Mouse (Mus musculus) heart, postnatal 25 days (tissue): Measurements from ENCODE around the gene Serpine3. TPM values are rescaled to one million over a fixed set of nuclear protein-coding genes. Genes with fewer than 3 reads are reported as not detected.
"Not testable (repeated sequence)": the region's sequence is repeated elsewhere in the genome, so short reads cannot be mapped to it uniquely, and the experiment has no call there.

ENCODE experiments used
- DNase-seq: peaks from one replicate; pipeline ENCODE4 v3.0.0; 2022; ENCODE audit warnings: low spot score
- intact Hi-C: fragments of 180-260 bp; cut with DNase I; formaldehyde crosslinking; loops from one replicate; pipeline ENCODE4 v1.15.1; 2025
- total RNA-seq, 2 experiments: library from RNA; stranded (reverse); gene quantifications; 2 replicates each; pipeline ENCODE4 v1.2.3; 2021

The Serpine3 gene
- not detected for total RNA-seq

DNA sequence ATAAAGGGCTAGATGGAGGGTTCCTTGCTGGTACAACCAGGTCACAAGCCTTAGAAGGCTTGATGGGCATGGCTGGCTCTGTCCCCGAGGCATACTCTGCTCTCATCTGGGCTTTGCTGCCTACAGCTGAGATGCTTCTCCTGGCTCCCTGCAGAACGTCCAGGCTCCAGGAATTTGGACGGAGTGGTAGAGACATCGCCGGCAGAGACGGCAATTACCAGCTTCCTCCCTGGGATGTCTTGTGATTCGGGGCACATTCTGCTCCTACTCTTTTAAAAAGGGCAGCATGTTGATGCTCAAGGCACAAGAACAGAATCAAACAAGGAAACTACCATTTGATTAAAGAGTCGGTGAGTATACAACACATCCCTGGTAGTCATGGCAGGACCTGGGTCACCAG is at the start of gene Serpine3:
Serpine3 (plus strand) TSS at position 301 of the 400 bp plus-strand sequence.
- intact Hi-C loops: no loop called here
- no peak for DNase-seq

DNA sequence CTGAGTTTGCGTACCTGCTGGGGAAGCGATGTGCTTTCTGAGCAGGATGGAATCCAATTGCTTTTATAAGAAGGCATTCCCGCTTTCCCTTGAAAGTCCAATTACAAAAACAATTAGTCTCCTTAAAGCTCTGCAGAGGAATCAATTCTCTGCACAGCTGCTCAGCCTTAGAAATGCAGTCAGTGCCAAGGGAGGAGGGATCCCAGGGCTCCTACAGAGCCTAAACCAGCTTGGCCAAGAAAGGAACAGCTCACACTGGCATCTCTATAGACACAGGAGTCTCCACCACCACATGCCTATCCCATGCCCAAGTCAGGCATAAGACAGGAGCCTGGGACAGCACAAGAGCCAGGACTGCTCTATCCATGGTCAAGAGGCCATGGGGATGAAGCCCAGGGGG is 41.1 kb upstream of the Serpine3 start:
- intact Hi-C loops: no loop called here
- no peak for DNase-seq

DNA sequence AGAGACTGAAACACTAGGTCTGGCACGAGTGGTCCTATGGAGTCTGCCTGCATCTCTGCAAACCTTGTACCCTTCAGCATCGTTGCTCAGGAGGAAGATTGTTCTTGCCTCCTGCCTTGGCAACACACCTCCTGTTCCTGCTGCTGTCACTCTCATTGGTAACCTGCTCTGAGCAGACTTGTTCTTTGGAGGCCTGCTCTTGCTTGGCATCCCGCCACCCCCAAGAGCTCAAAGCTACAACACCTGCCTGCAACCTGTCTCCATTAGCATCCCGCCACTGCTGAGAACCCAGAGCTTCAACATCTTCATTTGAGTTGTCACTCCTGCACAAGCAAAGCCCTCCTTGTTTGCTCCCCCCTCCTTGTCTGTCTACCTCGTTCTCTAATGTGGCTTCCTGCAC is 35.5 kb upstream of the Serpine3 start:
- intact Hi-C loops: no loop called here
- no peak for DNase-seq

DNA sequence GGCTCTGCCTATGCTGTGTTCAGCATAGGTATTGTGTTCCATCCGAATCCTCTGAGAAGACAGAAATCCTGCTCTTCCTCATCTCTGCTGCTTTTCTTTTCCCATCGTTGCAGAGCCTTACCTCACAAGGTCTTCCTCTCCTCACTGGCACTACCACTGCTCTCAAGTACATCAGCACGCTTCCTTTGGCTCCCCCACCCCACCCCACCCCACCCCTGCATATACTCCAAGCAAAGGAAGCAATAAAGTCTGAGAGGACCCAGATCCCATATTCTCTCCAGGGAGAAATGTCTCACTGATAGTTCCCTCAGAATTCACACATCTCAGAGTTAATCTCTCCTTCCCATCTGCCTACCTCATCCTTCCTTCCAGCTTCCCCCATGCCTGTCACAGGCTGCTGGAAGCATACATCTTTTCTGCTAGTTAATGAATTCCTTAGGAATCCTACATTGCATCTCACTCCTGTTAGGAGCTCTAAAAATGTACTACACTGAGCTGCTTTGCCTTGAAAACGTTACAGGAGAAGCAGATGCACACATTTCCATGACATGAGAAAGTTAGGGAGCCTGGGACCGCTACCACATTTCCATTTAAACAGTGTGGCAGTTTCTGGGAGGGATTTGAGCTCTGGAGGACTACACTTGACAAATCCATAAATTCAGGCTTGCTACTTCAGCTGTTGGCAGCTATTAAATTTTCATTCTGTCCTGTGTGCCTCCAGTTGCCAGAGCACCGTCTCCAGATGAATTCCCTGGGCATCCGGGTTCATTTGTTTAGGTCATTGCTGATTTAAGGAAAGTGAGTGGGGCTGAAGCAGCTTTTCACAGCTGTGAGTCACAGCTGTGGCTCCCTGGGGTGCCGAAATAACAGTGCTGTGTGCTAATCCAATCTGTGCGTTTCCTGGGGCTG is 25.8 kb upstream of the Serpine3 start:
- DNase-seq: no peak
- intact Hi-C loops: no loop called here

DNA sequence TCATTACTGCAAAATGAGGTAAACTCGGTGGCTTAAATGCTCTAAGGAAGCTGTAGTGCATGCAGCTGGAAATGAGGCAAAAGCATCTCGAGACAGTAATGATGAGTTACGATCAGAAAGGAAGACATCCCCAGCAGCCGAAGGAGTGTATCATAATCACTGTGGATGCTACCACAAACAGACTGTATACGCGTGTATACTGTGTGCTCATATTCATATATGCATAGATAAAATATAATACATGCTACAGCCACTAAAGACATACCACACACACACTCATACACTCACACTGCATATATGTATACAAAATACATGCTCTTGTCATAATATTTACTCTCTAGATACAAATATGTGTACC is 25.1 kb upstream of the Serpine3 start:
- no peak for DNase-seq
- intact Hi-C loops: no loop called here

DNA sequence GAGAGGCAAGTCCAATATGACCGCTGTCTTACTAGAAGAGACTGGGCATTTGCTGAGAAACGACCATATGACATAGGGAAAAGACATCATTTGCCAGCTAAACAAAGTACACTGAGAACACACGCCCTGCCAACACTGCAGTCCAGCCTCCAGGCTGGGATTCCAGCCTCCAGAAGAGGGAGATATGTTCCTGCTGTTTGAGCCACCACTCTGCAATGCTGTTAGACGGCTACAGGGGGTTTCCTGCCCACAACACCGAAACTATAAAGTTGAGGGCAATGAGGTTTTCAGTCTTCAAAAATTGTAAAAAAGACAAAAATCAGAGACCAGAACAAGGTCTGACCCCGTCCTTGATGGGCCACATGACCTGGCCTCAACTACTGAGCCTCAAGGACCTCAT is 24.4 kb upstream of the Serpine3 start:
- peak; percentile 4 for DNase-seq
- intact Hi-C loops: no loop called here

DNA sequence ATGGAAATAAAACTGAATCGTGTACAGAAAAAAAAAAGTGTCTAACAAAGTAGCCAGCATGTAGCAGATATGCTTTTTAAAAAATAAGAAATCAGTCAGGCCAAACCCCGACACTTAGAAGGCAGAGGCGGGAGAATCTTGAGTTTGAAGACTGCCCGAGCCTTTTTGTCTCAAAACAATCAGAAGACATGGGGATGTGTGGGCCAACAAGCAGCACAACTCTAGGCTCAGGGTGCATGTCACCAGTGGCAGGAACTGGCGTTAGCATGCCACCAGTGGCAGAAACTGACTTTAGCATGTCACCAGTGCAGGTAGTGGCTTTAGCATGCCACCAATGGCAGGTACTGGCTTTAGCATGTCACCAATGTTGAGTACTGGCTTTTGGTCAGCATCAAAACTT is 23.9 kb upstream of the Serpine3 start:
- intact Hi-C loops: no loop called here
- DNase-seq: no peak

DNA sequence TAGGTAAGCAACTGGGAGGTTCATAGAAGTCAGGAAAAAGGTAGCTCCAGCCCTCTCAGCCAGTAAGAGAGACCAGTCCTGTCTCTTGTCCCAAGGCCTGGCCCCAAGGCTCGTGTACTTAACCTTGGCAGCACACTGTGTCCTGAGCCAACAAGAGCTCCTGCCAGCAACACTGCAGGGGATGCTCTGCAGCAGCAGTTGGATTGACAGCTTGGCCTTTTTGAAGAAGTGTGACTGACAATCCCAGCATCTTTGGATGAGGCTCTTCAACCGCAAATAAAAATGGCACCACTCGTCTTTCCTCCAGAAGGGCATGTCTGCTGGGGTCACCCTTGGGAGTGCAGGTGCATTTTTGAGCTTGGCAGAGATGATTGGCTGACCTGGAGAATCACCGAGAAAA is 23.1 kb upstream of the Serpine3 start:
- no peak for DNase-seq
- intact Hi-C loops: no loop called here

DNA sequence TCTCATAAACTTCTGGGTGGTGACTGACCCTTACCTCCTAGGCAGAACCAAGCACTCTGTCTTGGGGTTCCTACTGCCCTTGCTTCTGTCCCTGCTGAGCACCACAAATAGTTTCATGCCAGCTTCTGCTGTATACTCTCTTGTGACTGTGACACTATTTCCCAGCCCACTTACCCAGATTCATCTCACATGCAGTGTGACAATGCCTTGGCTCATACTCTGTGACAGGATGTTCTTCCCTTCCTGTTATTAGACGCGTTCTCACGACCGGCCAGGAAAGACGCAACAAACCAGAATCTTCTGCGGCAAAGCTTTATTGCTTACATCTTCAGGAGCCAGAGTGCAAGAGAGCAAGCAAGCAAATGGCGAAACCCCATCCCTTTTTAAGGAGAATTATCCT is 21.1 kb upstream of the Serpine3 start:
- intact Hi-C loops: not testable (repeated sequence)

DNA sequence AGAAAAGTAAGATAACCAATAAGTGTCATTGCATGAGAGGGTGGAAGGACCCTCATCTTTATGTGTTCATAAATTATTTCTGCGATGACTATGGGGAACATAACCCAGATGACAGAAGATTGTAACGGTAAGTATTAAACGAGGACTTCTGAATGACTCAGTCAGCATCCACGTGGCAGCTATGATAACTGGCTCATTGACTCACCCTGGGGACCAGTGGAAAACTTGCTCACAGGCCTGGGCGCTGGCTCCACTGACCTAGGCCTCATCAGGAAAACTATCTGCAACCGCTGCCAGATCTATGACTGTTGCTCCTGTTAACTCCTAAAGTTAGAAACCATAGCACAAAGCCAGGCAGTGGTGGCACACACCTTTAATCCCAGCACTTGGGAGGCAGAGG is 15.1 kb upstream of the Serpine3 start:
- intact Hi-C loops: no loop called here
- no peak for DNase-seq

More for the DNA sequence above, 21.1 kb upstream of the Serpine3 start:
- DNase-seq: not testable (repeated sequence)

DNA sequence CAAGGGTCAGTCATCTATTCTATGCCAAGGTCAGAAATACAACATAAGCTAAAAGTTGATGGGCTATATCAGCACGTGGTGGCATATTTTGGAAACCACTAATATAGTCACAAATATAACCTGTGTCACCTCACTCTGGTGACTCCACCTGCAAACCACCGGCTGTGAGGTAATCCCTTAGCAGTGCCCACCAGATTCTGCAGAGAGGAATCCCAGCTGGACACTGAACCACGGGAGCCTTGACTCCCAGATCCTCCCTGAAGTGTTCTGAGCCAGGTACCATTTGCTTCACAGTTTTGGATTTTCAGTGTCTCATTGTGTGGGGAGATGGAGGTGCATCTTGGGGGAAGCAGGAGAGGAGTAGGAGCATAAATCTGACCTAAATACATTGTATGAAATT is 13.1 kb upstream of the Serpine3 start:
- intact Hi-C loops: no loop called here
- DNase-seq: no peak

DNA sequence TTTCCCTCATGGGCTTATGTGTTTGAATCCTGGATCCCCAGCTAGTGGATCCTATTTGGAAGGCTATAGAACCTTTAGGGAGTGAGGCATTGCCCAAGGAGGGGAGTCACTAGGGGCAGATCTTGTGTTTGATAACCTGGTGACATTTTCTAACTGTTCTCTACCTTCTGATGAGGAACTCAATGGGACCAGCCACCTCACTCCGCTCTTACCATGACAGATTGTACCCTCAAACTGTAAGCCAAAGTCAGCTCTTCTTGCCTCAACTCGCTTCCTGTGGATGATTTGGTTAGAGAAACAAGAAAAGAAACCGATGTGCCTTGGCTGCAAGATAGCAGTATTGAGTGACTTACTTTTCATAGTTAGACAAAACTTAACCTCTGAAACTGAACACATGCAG is 11.7 kb upstream of the Serpine3 start:
- intact Hi-C loops: no loop called here
- DNase-seq: no peak

DNA sequence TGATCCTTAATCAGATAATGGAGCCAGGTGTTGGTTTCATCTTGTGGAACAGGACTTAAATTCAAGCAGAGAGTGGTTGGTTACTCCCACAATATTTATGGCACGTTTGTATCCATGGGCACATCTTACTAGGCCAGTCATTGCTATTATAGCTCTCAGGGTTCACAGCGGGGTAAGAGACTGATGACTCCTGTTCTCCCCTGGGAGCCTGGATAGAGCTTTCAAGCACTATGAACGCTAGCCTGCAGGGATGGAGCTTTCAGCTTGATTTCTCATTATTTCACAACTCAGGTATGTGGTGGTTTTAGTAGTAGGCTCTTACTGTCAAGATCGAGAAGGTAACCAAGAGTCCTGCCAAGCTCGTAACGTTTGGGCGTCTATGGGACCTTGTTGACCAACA is 7.5 kb upstream of the Serpine3 start:
- no peak for DNase-seq
- intact Hi-C loops: no loop called here

DNA sequence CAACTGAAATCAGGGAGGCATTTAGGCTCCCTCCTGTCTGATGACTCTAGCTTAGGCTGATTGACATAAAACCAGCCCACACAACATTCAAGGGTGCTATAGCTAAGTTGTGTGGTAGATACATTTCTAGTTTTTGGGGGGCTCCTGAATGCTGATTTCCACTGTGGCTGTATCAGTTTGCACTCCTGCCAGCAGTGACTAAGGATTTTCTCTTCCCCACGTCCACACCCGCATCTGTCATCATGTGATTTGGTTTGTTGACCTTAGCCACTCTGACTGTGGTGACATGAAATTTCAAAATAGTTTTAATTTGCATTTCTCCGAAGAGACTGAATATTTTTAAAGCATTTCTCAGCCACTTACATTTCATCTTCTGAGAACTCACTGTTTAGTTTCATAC is 6.0 kb upstream of the Serpine3 start:
- intact Hi-C loops: no loop called here

DNA sequence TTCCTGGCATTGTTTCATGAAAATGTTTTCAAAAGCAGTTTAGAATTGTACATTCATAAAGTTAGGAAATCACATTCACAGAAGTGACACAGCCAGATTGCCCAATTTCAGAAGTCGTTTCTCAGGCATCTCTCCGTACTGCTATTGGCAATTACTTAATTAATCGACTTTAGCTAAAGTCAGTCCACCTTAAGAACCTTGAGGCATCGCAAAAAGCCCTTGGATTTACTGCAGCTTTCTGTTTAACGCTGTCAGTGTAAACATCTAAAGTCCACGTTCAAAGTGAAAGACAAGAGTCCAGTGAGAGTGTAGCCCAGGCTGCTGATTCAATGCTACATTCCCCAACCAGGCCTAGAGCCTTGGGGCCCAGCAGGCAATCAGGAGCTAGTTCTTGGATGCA is 1.1 kb upstream of the Serpine3 start:
- intact Hi-C loops: no loop called here

More for the DNA sequence above, 6.0 kb upstream of the Serpine3 start:
- no peak for DNase-seq

DNA sequence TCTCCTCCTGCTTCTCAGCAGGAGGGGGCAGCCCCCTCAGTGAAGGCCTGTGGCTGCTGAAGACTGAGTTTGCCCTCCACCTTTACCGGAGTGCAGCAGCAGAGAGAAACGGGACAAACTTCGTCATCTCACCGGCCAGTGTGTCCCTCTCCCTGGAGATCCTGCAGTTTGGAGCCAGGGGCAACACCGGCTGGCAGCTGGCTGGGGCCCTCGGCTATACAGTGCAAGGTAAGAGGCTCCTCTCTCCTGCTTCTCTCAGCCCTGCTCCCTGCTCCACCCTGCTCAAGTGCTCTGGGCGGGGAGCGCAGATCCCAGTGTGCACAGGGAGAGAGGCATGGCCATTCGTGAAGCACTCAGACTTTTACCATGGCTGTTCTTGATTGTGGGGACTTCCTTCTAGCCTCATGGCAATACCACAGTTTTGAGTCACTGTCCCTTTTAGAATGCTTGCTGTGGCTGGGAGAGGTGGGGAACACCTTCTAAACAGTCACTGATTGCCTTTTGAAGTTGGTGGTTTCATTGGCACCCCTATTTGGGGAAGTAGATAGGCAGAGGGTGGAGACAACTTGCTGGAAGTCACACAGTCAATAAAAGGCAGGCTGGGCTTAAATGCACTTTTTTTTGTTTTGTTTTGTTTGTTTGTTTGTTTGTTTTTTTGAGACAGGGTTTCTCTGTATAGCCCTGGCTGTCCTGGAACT is 1.7 kb downstream of the Serpine3 start:
- DNase-seq: no peak
- intact Hi-C loops: no loop called here

More for the DNA sequence above, 1.1 kb upstream of the Serpine3 start:
- no peak for DNase-seq

DNA sequence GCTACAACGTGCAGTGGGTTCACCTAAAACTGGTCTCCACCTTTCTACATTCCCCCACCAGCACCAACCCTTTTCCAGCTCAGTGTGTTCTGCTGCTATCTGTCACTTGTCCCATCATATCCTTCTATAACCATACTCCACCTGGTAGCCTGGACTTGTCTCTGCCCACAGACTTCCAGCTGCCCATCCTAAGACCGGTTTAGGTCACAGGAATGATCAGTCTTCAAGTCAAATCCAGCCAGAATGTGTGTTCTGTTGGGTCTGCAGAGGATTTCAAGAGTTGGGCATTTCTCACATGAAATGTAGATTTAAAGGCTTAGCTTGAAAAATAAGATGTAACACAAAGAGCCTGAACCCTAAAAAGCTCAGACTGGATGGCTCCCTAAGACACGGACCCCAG is 10.2 kb downstream of the Serpine3 start:
- intact Hi-C loops: no loop called here
- no peak for DNase-seq

DNA sequence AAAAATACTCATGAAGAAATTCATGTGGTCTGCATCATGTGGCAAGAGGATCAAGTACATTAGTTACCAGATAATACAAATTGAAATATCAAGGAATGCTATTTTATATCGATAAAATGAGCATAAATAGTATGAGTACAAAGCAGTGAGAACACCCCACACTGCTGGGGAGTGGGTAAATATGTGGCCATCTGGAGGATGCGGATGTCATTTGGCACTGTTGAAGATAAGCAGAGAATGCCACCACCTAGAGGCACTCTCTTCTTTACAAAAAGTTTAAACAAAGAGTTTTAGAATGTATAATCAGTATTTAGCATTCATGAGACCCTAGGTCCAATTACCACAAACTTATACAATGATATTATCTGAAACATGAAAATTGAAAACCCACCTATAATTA is 54.7 kb downstream of the Serpine3 start:
- DNase-seq: no peak
- intact Hi-C loops: no loop called here

DNA sequence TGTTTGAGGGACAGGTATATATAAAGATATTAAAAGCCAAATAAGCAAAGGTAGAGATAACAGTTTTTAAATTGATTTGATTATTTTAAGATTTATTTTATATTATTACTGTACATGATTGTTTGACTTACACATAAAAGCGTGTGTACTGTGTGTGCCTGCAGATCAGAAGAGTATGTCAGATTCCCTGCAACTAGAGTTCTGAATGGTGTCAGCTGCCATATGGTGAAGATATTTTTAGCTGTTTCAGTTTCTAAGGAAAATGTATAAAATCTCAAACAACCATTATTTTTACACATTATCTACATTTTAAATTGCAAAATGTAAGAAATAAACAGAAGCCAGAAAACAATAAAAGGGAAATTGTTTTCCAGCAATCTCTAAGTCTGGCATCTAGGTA is 58.2 kb downstream of the Serpine3 start:
- no peak for DNase-seq
- intact Hi-C loops: no loop called here

DNA sequence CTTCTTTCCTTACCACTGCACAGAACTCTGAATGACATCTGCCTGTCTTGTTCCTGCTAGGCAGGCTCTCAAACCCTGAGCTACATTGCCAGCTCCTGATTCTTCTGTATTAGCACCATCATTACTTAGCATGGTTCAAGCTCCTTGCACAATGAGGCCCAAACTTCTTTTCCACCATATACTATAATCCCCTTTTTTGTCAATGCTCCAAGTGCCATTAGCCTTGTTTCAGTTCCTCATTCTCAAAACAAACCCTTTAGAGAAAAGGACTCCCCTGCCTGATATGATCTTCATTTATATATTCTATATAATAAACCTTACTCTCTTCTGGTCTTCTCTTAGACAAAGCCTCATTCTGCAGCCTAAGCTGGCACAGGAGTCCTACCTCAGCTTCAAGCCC is 61.1 kb downstream of the Serpine3 start:
- intact Hi-C loops: no loop called here
- no peak for DNase-seq

DNA sequence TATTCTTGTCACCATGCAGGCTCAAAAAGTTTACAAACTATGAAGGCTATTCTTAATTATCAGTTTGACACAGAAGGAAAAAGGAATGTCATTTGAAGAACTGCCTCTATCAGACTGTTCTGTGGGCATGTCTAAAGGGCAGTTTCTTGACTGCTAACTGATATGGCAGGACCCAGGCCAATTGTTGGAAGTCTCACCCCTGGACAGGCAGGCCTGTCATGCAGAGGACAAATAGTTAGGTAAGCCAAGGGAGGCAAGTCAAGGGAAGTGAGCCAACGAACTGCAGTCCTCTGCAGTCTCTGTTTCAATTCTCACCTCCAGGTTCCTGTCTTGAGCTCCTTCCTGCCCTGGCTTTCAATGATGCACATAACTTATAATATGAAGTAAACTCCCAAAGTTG is 68.4 kb downstream of the Serpine3 start:
- intact Hi-C loops: no loop called here
- no peak for DNase-seq

DNA sequence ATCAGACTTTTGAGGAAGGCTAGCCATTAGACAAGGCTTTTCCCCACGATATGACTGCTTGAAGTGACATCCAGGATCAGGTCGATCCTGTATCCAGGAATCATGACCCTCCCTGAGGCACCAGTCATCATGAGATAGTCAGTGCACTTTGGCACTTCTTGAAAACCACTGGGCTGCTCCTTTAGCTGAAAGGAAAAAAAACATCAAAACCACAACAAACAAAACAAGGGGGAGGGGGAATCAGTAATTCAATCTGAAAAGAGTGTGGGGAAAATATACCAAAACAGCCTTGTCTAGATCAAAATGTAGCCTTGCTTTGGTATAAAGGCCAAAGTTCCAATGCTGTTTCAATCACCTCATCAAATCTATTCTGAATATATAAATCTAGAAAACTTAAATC is 70.2 kb downstream of the Serpine3 start:
- intact Hi-C loops: no loop called here
- DNase-seq: no peak
